Mouse (Mus musculus): ENCODE measurements around the gene Nectin2. TPM values are rescaled to one million over a fixed set of nuclear protein-coding genes. Genes with fewer than 3 reads are reported as not detected.

Nectin2 gene
- polyA plus RNA-seq, 1 experiment from 2014 or later, result 60.4 TPM

GRCm38 (mm10) chr7:19748219-19749195 is 1.8 kb downstream of the Nectin2 start:
- peak overlapping the region; percentile 87 for H3K27ac ChIP-seq (replicated peaks)
- peak overlapping the region; percentile 83 for H3K4me2 ChIP-seq
- H3K27me3 ChIP-seq, result no peaks in the 10 kb centered on the region
- H3K9me3 ChIP-seq, result no peaks in the 10 kb centered on the region
- H3K4me3 ChIP-seq, result peak overlapping the region; percentile 82
- H3K4me1 ChIP-seq (replicated peaks), result peaks cover 40% of the 10 kb centered on the region
- peak overlapping the region; percentile 88 for H3K9ac ChIP-seq
- peak; percentile 36 for ATAC-seq (ENCODE audit: low FRiP score, low read depth)
- WGBS, result 1% methylated on average over 32 of the region's 32 CpGs
- peaks cover under 1% of the 10 kb centered on the region; the same call in 1 of the 2 replicates for H3K36me3 ChIP-seq

GRCm38 (mm10) chr7:19747420-19748218 is 2.7 kb downstream of the Nectin2 start:
- WGBS, result 4% methylated on average over 25 of the region's 25 CpGs
- H3K4me1 ChIP-seq (replicated peaks), result peaks cover 40% of the 10 kb centered on the region

GRCm38 (mm10) chr7:19746426-19747201 is 3.7 kb downstream of the Nectin2 start:
- Histone ChIP-seq H3K4me3 (peak overlapping the region; percentile 82), H3K9me3 (no peaks in the 10 kb centered on the region), H3K36me3 (peaks cover 5% of the 10 kb centered on the region; the same call in 1 of the 2 replicates), H3K27me3 (no peaks in the 10 kb centered on the region), H3K4me1 (replicated peaks) (peaks cover 44% of the 10 kb centered on the region), H3K4me2 (peak overlapping the region; percentile 83), H3K9ac (0 out of 2 replicates have a peak overlapping the region, but pooled peaks have one; percentile 4), H3K27ac (replicated peaks) (0 out of 2 replicates have a peak overlapping the region, but pooled peaks have one; percentile 17)
- WGBS, result 35% methylated on average over 6 of the region's 6 CpGs
- ATAC-seq (ENCODE audit: low FRiP score, low read depth), result no peak

More at GRCm38 (mm10) chr7:19747420-19748218, 2.7 kb downstream of the Nectin2 start:
- H3K36me3 ChIP-seq, result peaks cover 5% of the 10 kb centered on the region; the same call in 1 of the 2 replicates
- no peaks in the 10 kb centered on the region for H3K9me3 ChIP-seq
- 0 out of 2 replicates have a peak overlapping the region, but pooled peaks have one; percentile 17 for H3K27ac ChIP-seq (replicated peaks)
- peak overlapping the region; percentile 82 for H3K4me3 ChIP-seq
- H3K9ac ChIP-seq, result peak overlapping the region; percentile 88
- ATAC-seq (ENCODE audit: low FRiP score, low read depth), result no peak
- H3K27me3 ChIP-seq, result no peaks in the 10 kb centered on the region
- peak overlapping the region; percentile 83 for H3K4me2 ChIP-seq

GRCm38 (mm10) chr7:19745971-19746370 is 4.3 kb downstream of the Nectin2 start:
- WGBS, result 86% methylated on average over 8 of the region's 10 CpGs
- H3K4me2 ChIP-seq, result no peak overlapping the region

GRCm38 (mm10) chr7:19744590-19745385 is 5.5 kb downstream of the Nectin2 start:
- Histone ChIP-seq H3K4me1 (replicated peaks) (peaks cover 39% of the 10 kb centered on the region), H3K4me3 (no peak overlapping the region), H3K9me3 (no peaks in the 10 kb centered on the region), H3K27me3 (no peaks in the 10 kb centered on the region), H3K36me3 (peaks cover 5% of the 10 kb centered on the region; the same call in 1 of the 2 replicates), H3K27ac (replicated peaks) (no peak overlapping the region), H3K4me2 (no peak overlapping the region), H3K9ac (no peak overlapping the region)
- ATAC-seq (ENCODE audit: low FRiP score, low read depth), result no peak
- WGBS, result 53% methylated on average over 14 of the region's 14 CpGs

More at GRCm38 (mm10) chr7:19745971-19746370, 4.3 kb downstream of the Nectin2 start:
- no peaks in the 10 kb centered on the region for H3K27me3 ChIP-seq
- ATAC-seq (ENCODE audit: low FRiP score, low read depth), result no peak
- no peaks in the 10 kb centered on the region for H3K9me3 ChIP-seq
- no peak overlapping the region for H3K27ac ChIP-seq (replicated peaks)
- H3K4me3 ChIP-seq, result no peak overlapping the region
- peaks cover 5% of the 10 kb centered on the region; the same call in 1 of the 2 replicates for H3K36me3 ChIP-seq
- H3K9ac ChIP-seq, result no peak overlapping the region
- peaks cover 46% of the 10 kb centered on the region for H3K4me1 ChIP-seq (replicated peaks)

- Histone ChIP-seq H3K9me3 (no peaks in the 10 kb centered on the region), H3K27me3 (no peaks in the 10 kb centered on the region), H3K9ac (no peak overlapping the region), H3K27ac (replicated peaks) (no peak overlapping the region), H3K4me3 (no peak overlapping the region), H3K4me2 (no peak overlapping the region), H3K4me1 (replicated peaks) (peaks cover 39% of the 10 kb centered on the region), H3K36me3 (peaks cover 5% of the 10 kb centered on the region; the same call in 1 of the 2 replicates)
- no peak for ATAC-seq (ENCODE audit: low FRiP score, low read depth)
- WGBS, result 90% methylated on average over 6 of the region's 6 CpGs
Measured at GRCm38 (mm10) chr7:19743791-19744190, 6.5 kb downstream of the Nectin2 start.

- Histone ChIP-seq H3K9ac (no peak overlapping the region), H3K36me3 (peaks cover 11% of the 10 kb centered on the region), H3K4me1 (replicated peaks) (peaks cover 26% of the 10 kb centered on the region), H3K4me3 (no peak overlapping the region), H3K9me3 (no peaks in the 10 kb centered on the region), H3K27me3 (no peaks in the 10 kb centered on the region), H3K4me2 (no peak overlapping the region), H3K27ac (replicated peaks) (no peak overlapping the region)
- no peak for ATAC-seq (ENCODE audit: low FRiP score, low read depth)
- WGBS, result 52% methylated on average over 5 of the region's 5 CpGs
Measured at GRCm38 (mm10) chr7:19742468-19742867, 7.8 kb downstream of the Nectin2 start.

- Histone ChIP-seq H3K4me3 (no peak overlapping the region), H3K9me3 (no peaks in the 10 kb centered on the region), H3K36me3 (peaks cover 16% of the 10 kb centered on the region), H3K27me3 (no peaks in the 10 kb centered on the region), H3K4me1 (replicated peaks) (peaks cover 16% of the 10 kb centered on the region), H3K9ac (no peak overlapping the region), H3K4me2 (no peak overlapping the region), H3K27ac (replicated peaks) (0 out of 2 replicates have a peak overlapping the region, but pooled peaks have one; percentile 42)
- no peak for ATAC-seq (ENCODE audit: low FRiP score, low read depth)
- WGBS, result 6% methylated on average over 8 of the region's 8 CpGs
Measured at GRCm38 (mm10) chr7:19741329-19742031, 8.8 kb downstream of the Nectin2 start.

GRCm38 (mm10) chr7:19740269-19740668 is 10.0 kb downstream of the Nectin2 start:
- Histone ChIP-seq H3K9me3 (no peaks in the 10 kb centered on the region), H3K27me3 (no peaks in the 10 kb centered on the region), H3K4me1 (replicated peaks) (peaks cover 14% of the 10 kb centered on the region), H3K27ac (replicated peaks) (no peak overlapping the region), H3K4me2 (no peak overlapping the region), H3K4me3 (no peak overlapping the region), H3K36me3 (peaks cover 22% of the 10 kb centered on the region), H3K9ac (no peak overlapping the region)
- WGBS, result 90% methylated on average over 11 of the region's 11 CpGs
- no peak for ATAC-seq (ENCODE audit: low FRiP score, low read depth)

GRCm38 (mm10) chr7:19738771-19739170 is 11.5 kb downstream of the Nectin2 start:
- H3K36me3 ChIP-seq, result peaks cover 30% of the 10 kb centered on the region

More at GRCm38 (mm10) chr7:19738771-19739170, 11.5 kb downstream of the Nectin2 start:
- H3K4me2 ChIP-seq, result no peak overlapping the region
- H3K4me1 ChIP-seq (replicated peaks), result peaks cover 7% of the 10 kb centered on the region; the same call in 1 of the 2 replicates
- no peak overlapping the region for H3K4me3 ChIP-seq
- H3K9ac ChIP-seq, result no peak overlapping the region
- H3K27ac ChIP-seq (replicated peaks), result no peak overlapping the region
- H3K27me3 ChIP-seq, result no peaks in the 10 kb centered on the region
- no peaks in the 10 kb centered on the region for H3K9me3 ChIP-seq
- 93% methylated on average over 3 of the region's 3 CpGs for WGBS
- no peak for ATAC-seq (ENCODE audit: low FRiP score, low read depth)

Measured in hindbrain, embryonic 15.5 days (tissue).